Mouse (Mus musculus) cortical plate, adult 2 months (tissue): Measurements from ENCODE around the gene Tmcc2. TPM values are rescaled to one million over a fixed set of nuclear protein-coding genes. Genes with fewer than 3 reads are reported as not detected.

Source experiments
- H3K27ac ChIP-seq: fragments of 200-500 bp; 2 replicates; pipeline ENCODE4 v1.5.1; 2012; ENCODE audit warnings: low read length, control low read depth, inconsistent platforms; ENCODE audit not compliant: insufficient read depth
- H3K4me1 ChIP-seq: fragments of 200-500 bp; 2 replicates; pipeline ENCODE4 v1.6.1; 2011; ENCODE audit warnings: low read length; ENCODE audit not compliant: control insufficient read depth, insufficient read depth
- H3K4me3 ChIP-seq: fragments of 200-500 bp; 2 replicates; pipeline ENCODE4 v1.5.1; 2011; ENCODE audit warnings: mild to moderate bottlenecking, low read length, control low read depth; ENCODE audit not compliant: insufficient read depth
- CTCF ChIP-seq: fragments of 200-500 bp; IDR thresholded peaks from 2 replicates; pipeline ENCODE4 v1.5.1; 2011; ENCODE audit warnings: mild to moderate bottlenecking, control low read depth, low read length; ENCODE audit not compliant: insufficient read depth; ENCODE audit errors: extremely low read depth
- POLR2A ChIP-seq: fragments of 200-500 bp; IDR thresholded peaks from 2 replicates; pipeline ENCODE4 v1.6.1; 2011; ENCODE audit warnings: mild to moderate bottlenecking, low read length, control low read depth; ENCODE audit not compliant: insufficient read depth; ENCODE audit errors: extremely low read depth
- polyA plus RNA-seq: library from polyadenylated mRNA; depleted of rRNA; stranded (reverse); fragments of >200 nt; gene quantifications from 2 replicates; pipeline ENCODE4 v1.2.3, GENCODE M21; 2012; rRNA removed

The Tmcc2 gene
- polyA plus RNA-seq, result 124 and 135 TPM in 2 replicates

- H3K27ac ChIP-seq, result peak within 1 kb of the TSS; percentile 91
- TF ChIP-seq POLR2A, result no peak
- no peak for TF ChIP-seq CTCF
- peaks cover 13% of the 10 kb centered on the region for H3K4me1 ChIP-seq
- H3K4me3 ChIP-seq, result peak within 1 kb of the TSS; percentile 53
Measured at GRCm38 (mm10) chr1:132390691-132391579, at the start of gene Tmcc2. Gene Tmcc2, minus strand, starts transcription at chr1:132391281.

DNA sequence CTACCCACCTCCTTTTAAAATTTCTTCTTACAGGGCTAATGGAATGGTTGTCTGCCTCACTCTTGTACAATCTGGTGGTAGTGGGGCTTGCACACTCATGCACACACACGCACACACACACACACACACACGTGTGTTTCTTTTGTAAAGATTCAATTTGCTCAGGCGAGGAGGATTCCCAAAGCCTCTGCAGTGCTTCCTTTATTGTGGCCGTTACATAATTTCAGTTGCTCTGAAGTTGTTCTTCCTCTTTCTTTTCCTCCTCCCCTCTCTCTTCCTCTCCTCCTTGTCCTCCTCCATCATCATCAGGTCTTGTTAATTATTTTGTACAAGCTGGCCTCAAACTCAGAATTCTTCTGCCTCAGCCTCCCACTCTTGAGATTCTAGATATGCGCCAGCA lies 46.3 kb upstream of the Tmcc2 start:
- TF ChIP-seq POLR2A (no peak), CTCF (no peak)
- H3K27ac ChIP-seq, result no peak overlapping the region

GRCm38 (mm10) chr1:132436960-132437359 lies 45.9 kb upstream of the Tmcc2 start:
- no peak overlapping the region for H3K4me3 ChIP-seq
- TF ChIP-seq POLR2A (no peak), CTCF (no peak)
- no peak overlapping the region for H3K27ac ChIP-seq
- peaks cover 5% of the 10 kb centered on the region for H3K4me1 ChIP-seq

More for the DNA sequence above, 46.3 kb upstream of the Tmcc2 start:
- peaks cover 3% of the 10 kb centered on the region; the same call in 1 of the 2 replicates for H3K4me1 ChIP-seq
- H3K4me3 ChIP-seq, result no peak overlapping the region

DNA sequence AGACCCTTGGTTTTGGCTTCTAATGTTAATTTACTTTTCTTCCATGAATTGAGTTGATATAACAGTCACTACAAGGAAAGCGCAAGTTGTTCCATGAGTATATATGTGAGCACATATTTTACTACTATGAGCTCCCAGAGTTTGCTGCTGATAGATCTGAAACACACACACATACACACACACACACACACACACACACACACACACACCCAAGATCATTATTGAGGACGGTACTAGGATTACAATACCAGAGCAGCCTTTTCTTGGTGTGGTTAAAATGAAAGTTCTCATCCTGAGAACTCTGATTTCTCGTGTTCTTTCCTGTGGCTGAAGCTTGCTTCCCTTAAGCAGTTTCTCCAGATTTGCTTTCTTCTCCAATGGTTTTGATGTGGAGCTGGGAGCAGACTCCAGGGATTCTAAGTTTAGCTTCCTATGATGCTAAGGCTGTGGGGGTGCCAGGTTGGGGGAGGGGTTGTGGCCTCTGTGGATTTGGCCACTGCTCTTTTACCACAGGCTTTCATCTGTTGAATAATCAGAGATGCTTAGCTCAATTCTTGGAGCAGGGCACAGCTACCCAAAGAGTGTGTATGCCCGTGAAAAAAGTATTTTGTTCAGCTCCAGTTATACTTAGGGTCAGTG lies 45.4 kb upstream of the Tmcc2 start:
- TF ChIP-seq POLR2A, result no peak
- TF ChIP-seq CTCF, result no peak
- H3K4me1 ChIP-seq, result peaks cover 9% of the 10 kb centered on the region
- H3K4me3 ChIP-seq, result no peak overlapping the region
- no peak overlapping the region for H3K27ac ChIP-seq

DNA sequence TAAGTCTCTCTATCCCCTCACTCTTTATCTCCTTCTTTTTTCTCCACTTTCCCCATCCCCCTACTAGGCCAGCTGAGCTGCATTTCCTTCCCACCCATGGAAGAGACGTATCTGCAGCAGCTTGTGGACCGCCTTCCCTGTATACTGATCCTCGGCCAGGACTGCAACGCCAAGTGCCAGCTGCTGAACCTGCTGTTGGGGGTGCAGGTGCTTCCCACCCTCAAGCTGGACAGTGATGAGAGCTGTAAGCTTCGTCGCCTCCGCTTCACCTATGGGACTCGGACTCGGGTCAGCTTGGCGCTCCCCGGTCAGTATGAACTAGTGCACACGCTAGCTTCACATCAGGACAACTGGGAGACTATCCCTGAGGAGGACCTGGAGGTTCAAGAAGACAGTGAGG lies 43.0 kb upstream of the Tmcc2 start:
- no peak for TF ChIP-seq POLR2A
- no peak for TF ChIP-seq CTCF
- Histone ChIP-seq H3K27ac (no peak overlapping the region), H3K4me1 (peaks cover 9% of the 10 kb centered on the region), H3K4me3 (no peak overlapping the region)

- TF ChIP-seq CTCF, result no peak
- no peak for TF ChIP-seq POLR2A
- Histone ChIP-seq H3K4me3 (no peak overlapping the region), H3K27ac (no peak overlapping the region), H3K4me1 (peaks cover 10% of the 10 kb centered on the region)
Measured at GRCm38 (mm10) chr1:132433349-132433748, 42.3 kb upstream of the Tmcc2 start.

DNA sequence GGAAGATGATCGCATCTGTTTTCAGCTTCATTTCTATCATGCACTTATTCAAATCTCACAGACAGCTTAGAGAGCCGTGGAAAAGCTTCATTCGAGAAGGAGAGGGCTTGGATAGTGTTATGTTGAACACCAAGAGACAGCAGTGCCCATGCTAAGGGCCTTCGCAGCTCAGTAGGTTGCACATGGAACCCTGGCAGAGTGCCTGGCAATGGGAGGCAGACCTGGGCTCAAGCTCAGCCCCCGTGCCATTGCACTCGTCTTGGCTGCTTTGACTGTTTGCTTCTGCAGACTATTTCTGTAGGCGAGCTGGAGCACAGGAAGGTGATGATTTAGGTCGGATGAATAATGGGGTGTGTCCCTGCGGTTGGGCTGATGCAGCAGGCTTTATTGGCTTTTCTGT lies 40.6 kb upstream of the Tmcc2 start:
- Histone ChIP-seq H3K4me1 (peaks cover 7% of the 10 kb centered on the region), H3K27ac (no peak overlapping the region), H3K4me3 (no peak overlapping the region)
- TF ChIP-seq CTCF (no peak), POLR2A (no peak)

GRCm38 (mm10) chr1:132430818-132431217 lies 39.7 kb upstream of the Tmcc2 start:
- Histone ChIP-seq H3K4me1 (peaks cover 7% of the 10 kb centered on the region), H3K27ac (no peak overlapping the region), H3K4me3 (no peak overlapping the region)
- no peak for TF ChIP-seq POLR2A
- no peak for TF ChIP-seq CTCF

- Histone ChIP-seq H3K4me1 (peaks cover 3% of the 10 kb centered on the region), H3K4me3 (no peak overlapping the region), H3K27ac (no peak overlapping the region)
- TF ChIP-seq POLR2A, result no peak
- no peak for TF ChIP-seq CTCF
Measured at GRCm38 (mm10) chr1:132425600-132425999, 34.5 kb upstream of the Tmcc2 start.
